Mouse (Mus musculus) megakaryocyte, embryonic 14.5 days (primary cell): ENCODE data around the gene Gtf2ird1.

ENCODE experiments used
- FLI1 ChIP-seq: IDR thresholded peaks from 2 replicates; pipeline ENCODE4 v1.6.1; 2012; ENCODE audit warnings: low read length, inconsistent platforms, mixed read lengths
- GATA1 ChIP-seq: IDR thresholded peaks from 3 replicates; pipeline ENCODE4 v1.6.1; 2012; ENCODE audit warnings: mixed read lengths, low read length, inconsistent platforms, borderline replicate concordance

DNA sequence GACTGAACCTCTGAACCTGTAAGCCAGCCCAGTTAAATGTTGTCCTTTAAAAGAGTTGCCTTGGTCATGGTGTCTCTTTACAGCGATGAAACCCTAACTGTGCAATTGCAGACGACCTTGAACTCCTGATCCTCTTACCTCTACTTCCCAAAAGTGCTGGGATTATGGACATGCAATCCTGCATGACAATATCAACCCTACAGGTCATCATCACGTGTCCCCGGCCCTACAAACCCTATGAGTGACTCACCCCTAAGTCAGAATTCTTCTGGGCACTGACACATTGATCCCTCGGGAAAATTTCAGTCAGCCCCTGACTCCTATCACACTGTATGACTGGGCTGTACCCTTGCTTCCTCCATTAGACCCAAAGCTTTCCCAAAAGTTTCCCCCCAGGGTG is 48.4 kb downstream of the Gtf2ird1 start:
- TF ChIP-seq GATA1, result no peak
- TF ChIP-seq FLI1, result no peak
